Mouse (Mus musculus) forebrain, embryonic 15.5 days (tissue): ENCODE results near the gene Ubqln3. TPM values are rescaled to one million over a fixed set of nuclear protein-coding genes. Genes with fewer than 3 reads are reported as not detected.

Experiments used
- ATAC-seq: fragments of 200-750 bp; cut with Nextera tagmentation; replicated peaks from 2 replicates; pipeline ENCODE4 v1.8.0; 2017; ENCODE audit warnings: mild to moderate bottlenecking, moderate TSS enrichment, moderate library complexity
- H3K27ac ChIP-seq: fragments of 300-500 bp; sonication (generic); replicated peaks from 2 replicates; pipeline ENCODE4 v1.5.1; 2015; ENCODE audit warnings: mild to moderate bottlenecking, inconsistent platforms
- H3K27me3 ChIP-seq: fragments of 300-500 bp; sonication (generic); 2 replicates; pipeline ENCODE4 v1.6.1; 2015; ENCODE audit warnings: inconsistent platforms
- H3K36me3 ChIP-seq: fragments of 300-500 bp; sonication (generic); 2 replicates; pipeline ENCODE4 v1.6.1; 2015; ENCODE audit warnings: mild to moderate bottlenecking, inconsistent platforms
- H3K4me1 ChIP-seq: fragments of 300-500 bp; sonication (generic); 2 replicates; pipeline ENCODE4 v1.6.1; 2015; ENCODE audit warnings: inconsistent platforms
- H3K4me2 ChIP-seq: fragments of 300-500 bp; sonication (generic); replicated peaks from 2 replicates; pipeline ENCODE4 v1.6.1; 2015; ENCODE audit warnings: mild to moderate bottlenecking, inconsistent platforms
- H3K4me3 ChIP-seq: fragments of 300-500 bp; sonication (generic); 2 replicates; pipeline ENCODE4 v1.5.1; 2015; ENCODE audit warnings: mild to moderate bottlenecking, inconsistent platforms
- H3K9ac ChIP-seq: fragments of 300-500 bp; sonication (generic); replicated peaks from 2 replicates; pipeline ENCODE4 v1.6.1; 2015; ENCODE audit warnings: mild to moderate bottlenecking, inconsistent platforms
- H3K9me3 ChIP-seq: fragments of 300-500 bp; sonication (generic); 2 replicates; pipeline ENCODE4 v1.6.1; 2016; ENCODE audit warnings: inconsistent platforms
- WGBS: fragments of 180-500 bp; shearing (Covaris S2); methylation state at CpG from one replicate; pipeline ENCODE4 v1.1.7; 2015; ENCODE audit warnings: mixed read lengths; 5-methylcytosine and 5-hydroxymethylcytosine counted together
- polyA plus RNA-seq: library from polyadenylated mRNA; unstranded; fragments of >200 nt; fragmentation: Nextera tagmentation; extraction: Ambion mirVana; gene quantifications from 2 replicates; pipeline ENCODE4 v1.2.1, GENCODE M21; 2015

Gene Ubqln3
- polyA plus RNA-seq, result not detected in 2 replicates

DNA sequence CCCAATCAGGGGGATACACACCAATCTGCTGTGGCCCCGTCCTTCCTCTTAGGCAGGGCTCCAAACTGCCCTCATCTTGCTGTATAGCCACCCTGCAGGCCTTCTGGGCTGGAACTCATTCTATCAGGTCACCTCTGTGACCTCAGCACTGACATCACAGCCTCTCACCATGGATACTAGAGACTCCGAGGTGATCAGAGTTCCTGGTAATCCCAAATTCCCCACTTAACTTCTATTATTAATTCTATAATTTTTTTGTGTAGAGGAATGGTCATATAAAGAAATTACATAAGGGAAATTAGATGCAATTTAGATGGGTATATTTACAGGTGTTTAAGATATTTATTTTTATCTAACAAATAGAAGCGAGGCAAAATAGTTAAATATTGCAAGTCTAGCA lies at the start of gene Ubqln3:
TSS of gene Ubqln3 (minus strand) at position 101 of the 400 bp plus-strand sequence.
- no peaks in the 10 kb centered on the region for H3K4me1 ChIP-seq
- WGBS, result 80% methylated on average over 3 of the region's 3 CpGs
- ATAC-seq, result no peak
- H3K9ac ChIP-seq, result no peak within 1 kb of the TSS
- H3K4me3 ChIP-seq, result no peak within 1 kb of the TSS
- no peak within 1 kb of the TSS for H3K4me2 ChIP-seq
- no peaks in the 10 kb centered on the region for H3K36me3 ChIP-seq
- no peak within 1 kb of the TSS for H3K27ac ChIP-seq
- no peaks in the 10 kb centered on the region for H3K27me3 ChIP-seq
- no peaks in the 10 kb centered on the region for H3K9me3 ChIP-seq

DNA sequence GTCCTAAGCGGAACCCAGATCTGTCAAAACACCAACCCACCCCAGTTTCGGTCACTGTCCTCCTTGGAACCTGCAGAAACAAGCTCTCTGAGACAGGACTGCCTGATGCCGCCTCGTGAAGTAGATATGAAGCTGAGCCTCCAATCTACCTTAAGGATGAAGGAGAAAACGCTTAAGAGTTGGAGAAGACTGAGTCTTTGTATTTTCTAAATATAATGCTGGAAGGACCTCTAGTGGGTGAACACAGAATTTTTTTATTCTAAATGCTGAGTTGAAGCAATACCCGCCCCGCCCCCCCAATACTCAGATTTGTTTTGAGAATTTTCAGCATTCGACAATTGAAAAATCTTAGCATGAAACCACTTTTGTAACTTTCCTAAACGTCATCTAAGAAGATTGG lies 48.2 kb upstream of the Ubqln3 start:
- no peaks in the 10 kb centered on the region for H3K9me3 ChIP-seq
- no peak overlapping the region for H3K9ac ChIP-seq
- no peak overlapping the region for H3K4me3 ChIP-seq
- no peaks in the 10 kb centered on the region for H3K4me1 ChIP-seq
- H3K27ac ChIP-seq, result no peak overlapping the region
- H3K27me3 ChIP-seq, result no peaks in the 10 kb centered on the region
- no peaks in the 10 kb centered on the region for H3K36me3 ChIP-seq
- WGBS, result 63% methylated on average over 9 of the region's 9 CpGs
- H3K4me2 ChIP-seq, result no peak overlapping the region
- no peak for ATAC-seq

DNA sequence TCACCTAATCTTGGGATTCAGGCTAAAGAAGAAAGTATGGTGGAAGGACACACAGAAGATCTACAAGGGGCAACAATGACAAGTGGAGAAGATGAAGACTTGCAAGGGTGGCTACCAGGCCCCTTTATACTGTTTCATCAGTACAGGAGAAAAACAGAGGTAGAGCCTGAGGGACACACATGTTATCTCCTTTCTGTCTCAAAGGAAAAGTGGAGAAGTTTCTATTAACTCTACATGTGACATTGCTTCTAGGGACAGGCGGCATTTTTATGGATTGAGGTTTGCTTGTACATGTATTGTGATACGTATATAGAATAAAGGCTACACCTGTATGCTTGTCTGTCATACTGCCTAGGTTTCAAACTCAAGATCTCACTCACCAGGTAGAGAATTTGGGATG lies 40.2 kb upstream of the Ubqln3 start, which contains the start of gene Olfr648:
TSS of gene Olfr648 (minus strand) at position 101 of the 400 bp plus-strand sequence.
- Histone ChIP-seq H3K9me3 (no peaks in the 10 kb centered on the region), H3K4me3 (no peak within 1 kb of the TSS), H3K27me3 (no peaks in the 10 kb centered on the region), H3K27ac (no peak within 1 kb of the TSS), H3K36me3 (no peaks in the 10 kb centered on the region), H3K4me1 (no peaks in the 10 kb centered on the region), H3K4me2 (no peak within 1 kb of the TSS), H3K9ac (no peak within 1 kb of the TSS)
- ATAC-seq, result no peak
- WGBS, result 91% methylated on average over 2 of the region's 2 CpGs

DNA sequence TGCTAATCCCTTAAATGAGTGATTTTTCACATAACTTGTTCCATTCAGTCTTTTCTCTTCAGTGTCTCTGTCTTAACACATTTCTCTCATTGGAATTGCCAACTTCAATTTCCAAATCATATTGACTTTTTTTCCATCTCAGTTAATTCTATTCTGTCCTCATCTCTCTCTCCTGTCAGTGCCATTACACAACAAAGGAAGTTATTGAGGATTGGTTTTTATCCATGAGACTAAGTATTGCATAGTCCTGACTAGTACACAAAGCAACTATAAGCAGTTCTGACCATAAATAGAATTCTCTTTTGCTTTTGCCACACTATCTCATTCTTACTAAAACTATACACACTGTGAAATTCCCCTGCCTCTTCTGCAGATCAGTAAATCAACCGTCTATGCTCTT lies 36.0 kb upstream of the Ubqln3 start:
- H3K27ac ChIP-seq, result no peak overlapping the region
- no peaks in the 10 kb centered on the region for H3K36me3 ChIP-seq
- H3K4me1 ChIP-seq, result no peaks in the 10 kb centered on the region
- no peak overlapping the region for H3K4me2 ChIP-seq
- no peak overlapping the region for H3K4me3 ChIP-seq
- no peaks in the 10 kb centered on the region for H3K27me3 ChIP-seq
- 83% methylated on average over 1 of the region's 1 CpGs for WGBS
- no peak overlapping the region for H3K9ac ChIP-seq
- no peaks in the 10 kb centered on the region for H3K9me3 ChIP-seq
- no peak for ATAC-seq

DNA sequence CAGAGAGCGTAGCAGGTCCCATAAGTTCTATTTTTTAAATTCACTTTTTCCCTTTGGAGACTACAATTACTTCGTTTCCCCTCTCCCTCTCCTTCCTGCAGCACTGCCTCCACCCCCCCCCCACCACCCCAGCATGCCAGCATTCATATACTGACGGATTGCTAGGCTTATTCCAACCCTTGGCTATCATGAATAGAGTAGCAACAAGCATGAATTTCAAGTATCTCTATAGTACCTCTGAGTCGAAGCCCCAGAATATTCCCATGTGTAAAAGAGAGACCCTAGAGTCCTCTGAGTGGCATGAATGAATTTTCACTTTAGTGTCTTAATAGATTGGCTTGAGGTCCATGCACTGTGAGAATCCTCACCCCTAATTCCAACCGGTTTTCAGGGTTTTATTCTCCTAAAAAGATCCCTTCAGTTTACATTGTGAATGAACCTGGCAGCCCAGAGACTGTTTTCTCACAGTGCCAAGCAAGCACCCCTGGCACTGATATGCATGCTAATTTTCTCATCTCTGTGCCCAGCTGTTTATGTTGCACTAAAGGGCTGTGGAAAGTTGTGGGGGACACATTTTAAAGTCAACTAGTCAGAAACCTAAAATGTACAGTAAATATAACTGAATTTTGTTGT lies 35.5 kb upstream of the Ubqln3 start:
- no peak overlapping the region for H3K27ac ChIP-seq
- no peaks in the 10 kb centered on the region for H3K9me3 ChIP-seq
- H3K4me1 ChIP-seq, result no peaks in the 10 kb centered on the region
- ATAC-seq, result no peak
- WGBS, result 60% methylated on average over 5 of the region's 5 CpGs
- no peaks in the 10 kb centered on the region for H3K27me3 ChIP-seq
- H3K4me2 ChIP-seq, result no peak overlapping the region
- no peaks in the 10 kb centered on the region for H3K36me3 ChIP-seq
- H3K4me3 ChIP-seq, result no peak overlapping the region
- H3K9ac ChIP-seq, result no peak overlapping the region

DNA sequence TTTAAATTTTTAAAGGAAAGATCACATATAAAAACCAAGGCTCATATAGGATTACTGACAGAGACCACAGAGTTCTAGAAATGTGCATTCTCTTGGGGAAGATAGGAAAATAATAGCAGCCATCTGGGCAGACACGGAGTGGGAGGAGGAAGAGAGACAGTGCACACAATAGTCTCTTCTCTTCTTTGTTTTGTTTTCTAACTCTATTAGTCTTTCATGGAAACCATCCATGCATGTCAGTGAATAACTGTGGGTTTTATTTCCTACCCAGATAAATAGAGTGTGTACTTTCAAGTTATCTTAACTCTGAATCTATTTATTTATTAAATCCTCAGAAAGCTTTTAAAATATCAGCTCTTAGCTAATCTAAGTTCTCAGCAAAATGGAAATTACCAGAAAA lies 32.0 kb upstream of the Ubqln3 start:
- Histone ChIP-seq H3K36me3 (no peaks in the 10 kb centered on the region), H3K9me3 (no peaks in the 10 kb centered on the region), H3K27ac (no peak overlapping the region), H3K4me1 (no peaks in the 10 kb centered on the region), H3K4me3 (no peak overlapping the region), H3K27me3 (no peaks in the 10 kb centered on the region), H3K4me2 (no peak overlapping the region), H3K9ac (no peak overlapping the region)
- WGBS, result 25% methylated on average over 1 of the region's 1 CpGs
- ATAC-seq, result no peak

DNA sequence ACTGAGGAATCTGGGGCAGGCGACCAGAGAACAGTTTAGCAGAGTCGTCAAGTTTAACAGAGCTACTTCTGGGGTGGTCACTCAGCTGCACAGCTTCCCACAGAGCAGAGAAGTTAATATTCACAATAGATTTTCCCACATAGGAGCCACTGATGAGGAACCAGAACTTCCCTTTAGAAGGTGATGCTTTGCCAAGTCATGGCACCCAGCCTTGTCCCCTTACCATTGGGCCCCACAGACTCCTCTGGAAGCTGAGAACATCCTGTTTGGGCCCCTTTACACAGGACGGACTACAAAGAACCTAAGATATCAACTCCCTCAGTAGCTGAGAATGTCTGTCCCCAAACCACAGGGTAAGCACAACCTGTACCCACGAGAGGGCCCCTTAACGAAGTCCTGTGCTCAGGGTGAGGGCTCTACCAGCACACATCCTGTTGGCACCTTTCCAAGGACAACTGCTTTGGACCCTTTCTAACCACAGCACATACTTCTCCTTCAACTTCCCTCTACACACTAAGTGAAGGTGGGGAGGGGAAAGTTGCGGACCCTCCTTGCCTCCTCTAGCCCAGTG lies 26.6 kb upstream of the Ubqln3 start:
- Histone ChIP-seq H3K9me3 (no peaks in the 10 kb centered on the region), H3K4me2 (no peak overlapping the region), H3K36me3 (no peaks in the 10 kb centered on the region), H3K27ac (no peak overlapping the region), H3K4me3 (no peak overlapping the region), H3K9ac (no peak overlapping the region), H3K27me3 (no peaks in the 10 kb centered on the region), H3K4me1 (no peaks in the 10 kb centered on the region)
- WGBS, result 72% methylated on average over 6 of the region's 6 CpGs
- ATAC-seq, result no peak

DNA sequence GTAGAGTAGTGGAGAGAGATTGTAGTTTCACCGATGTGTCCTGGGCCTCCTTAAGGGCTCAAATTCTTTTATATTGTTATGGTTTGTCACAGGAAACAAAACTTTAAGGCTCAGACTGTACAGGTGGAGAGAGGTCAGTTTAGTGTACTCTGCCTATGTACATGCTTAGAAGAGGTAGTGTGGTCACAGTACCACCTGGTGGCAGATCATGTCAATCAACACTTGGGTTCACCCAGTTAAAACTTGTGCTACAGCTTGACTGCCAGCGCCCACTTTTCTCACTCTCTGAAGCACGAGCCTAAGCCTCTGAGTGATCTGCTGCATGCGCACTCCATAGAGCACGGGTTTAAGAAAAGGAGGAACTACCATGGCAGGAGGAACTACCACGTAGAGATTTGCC lies 24.0 kb upstream of the Ubqln3 start:
- ATAC-seq, result no peak
- no peak overlapping the region for H3K27ac ChIP-seq
- no peaks in the 10 kb centered on the region for H3K4me1 ChIP-seq
- H3K4me3 ChIP-seq, result no peak overlapping the region
- no peaks in the 10 kb centered on the region for H3K27me3 ChIP-seq
- H3K9me3 ChIP-seq, result no peaks in the 10 kb centered on the region
- no peaks in the 10 kb centered on the region for H3K36me3 ChIP-seq
- H3K4me2 ChIP-seq, result no peak overlapping the region
- 83% methylated on average over 6 of the region's 6 CpGs for WGBS
- H3K9ac ChIP-seq, result no peak overlapping the region

DNA sequence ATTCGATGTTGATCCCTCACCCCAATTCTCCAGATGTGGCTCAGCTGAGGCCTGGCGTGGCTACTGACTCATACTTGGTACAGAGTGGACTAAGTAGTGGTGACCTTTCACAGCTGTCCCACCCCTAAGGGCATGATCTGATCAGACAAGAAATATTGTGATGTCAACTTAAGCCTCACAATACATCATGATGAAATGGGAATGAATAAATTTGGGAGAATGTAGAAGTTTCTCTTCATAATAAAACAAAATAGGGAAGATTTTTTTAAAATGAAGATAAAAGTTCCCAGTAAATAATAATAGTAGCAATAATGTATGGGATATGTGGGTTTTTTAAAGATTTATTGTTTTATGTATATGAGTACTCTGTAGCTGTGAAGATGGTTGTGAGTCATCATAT lies 7.4 kb upstream of the Ubqln3 start, which contains the start of gene Ubqlnl:
TSS of gene Ubqlnl (minus strand) at position 101 of the 400 bp plus-strand sequence.
- Histone ChIP-seq H3K27ac (no peak within 1 kb of the TSS), H3K36me3 (no peaks in the 10 kb centered on the region), H3K4me3 (no peak within 1 kb of the TSS), H3K9ac (no peak within 1 kb of the TSS), H3K27me3 (no peaks in the 10 kb centered on the region), H3K4me2 (no peak within 1 kb of the TSS), H3K4me1 (no peaks in the 10 kb centered on the region), H3K9me3 (no peaks in the 10 kb centered on the region)
- 88% methylated on average over 2 of the region's 2 CpGs for WGBS
- ATAC-seq, result no peak

DNA sequence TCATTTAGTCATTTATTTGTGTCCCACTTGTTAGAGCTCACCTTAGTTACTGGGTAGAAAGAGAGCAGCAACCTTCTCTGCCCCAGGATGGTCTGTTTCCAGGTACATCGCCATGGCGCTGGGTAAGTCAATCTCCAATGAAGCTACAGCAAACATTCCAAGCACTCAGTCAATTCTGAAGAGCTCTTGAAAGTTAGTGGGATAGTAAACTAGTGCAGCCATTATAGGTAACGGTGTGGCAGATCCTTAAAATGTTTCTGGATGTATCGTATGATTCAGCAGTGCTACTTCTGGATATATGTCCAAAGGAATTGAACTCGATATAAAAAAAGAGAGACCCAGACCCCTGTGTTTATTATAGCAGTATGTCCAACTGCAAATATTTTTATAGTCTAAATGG lies 5.8 kb downstream of the Ubqln3 start, which contains the start of gene Olfr643:
TSS of gene Olfr643 (minus strand) at position 101 of the 400 bp plus-strand sequence.
- Histone ChIP-seq H3K9me3 (no peaks in the 10 kb centered on the region), H3K36me3 (no peaks in the 10 kb centered on the region), H3K9ac (no peak within 1 kb of the TSS), H3K4me1 (no peaks in the 10 kb centered on the region), H3K4me2 (no peak within 1 kb of the TSS), H3K4me3 (no peak within 1 kb of the TSS), H3K27ac (no peak within 1 kb of the TSS), H3K27me3 (no peaks in the 10 kb centered on the region)
- ATAC-seq, result no peak
- 85% methylated on average over 5 of the region's 5 CpGs for WGBS

DNA sequence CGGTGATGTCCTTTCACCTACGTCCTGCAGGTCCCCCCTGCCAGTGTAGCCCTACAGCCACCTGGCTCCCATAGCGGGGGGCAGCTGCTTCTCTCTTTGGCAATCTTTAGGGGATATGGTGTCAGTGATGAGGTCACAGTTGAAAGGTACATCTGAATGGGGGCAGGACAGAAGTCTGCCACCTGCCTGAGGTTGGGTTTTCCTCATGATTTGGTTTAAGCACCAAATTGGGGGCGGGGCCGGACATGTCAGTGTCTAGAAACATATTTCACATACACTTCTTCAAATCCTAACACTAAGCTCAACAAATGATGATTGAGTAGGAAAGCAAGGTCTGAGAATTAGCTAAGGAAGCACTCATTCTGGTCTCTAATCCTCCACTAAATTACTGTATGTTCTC lies 13.4 kb downstream of the Ubqln3 start, which contains the start of gene Ubqln5:
TSS of gene Ubqln5 (minus strand) at position 101 of the 400 bp plus-strand sequence.
- WGBS, result 95% methylated on average over 5 of the region's 5 CpGs
- Histone ChIP-seq H3K27me3 (no peaks in the 10 kb centered on the region), H3K9ac (no peak within 1 kb of the TSS), H3K4me1 (no peaks in the 10 kb centered on the region), H3K36me3 (no peaks in the 10 kb centered on the region), H3K9me3 (no peaks in the 10 kb centered on the region), H3K4me2 (no peak within 1 kb of the TSS), H3K27ac (no peak within 1 kb of the TSS), H3K4me3 (no peak within 1 kb of the TSS)
- no peak for ATAC-seq

DNA sequence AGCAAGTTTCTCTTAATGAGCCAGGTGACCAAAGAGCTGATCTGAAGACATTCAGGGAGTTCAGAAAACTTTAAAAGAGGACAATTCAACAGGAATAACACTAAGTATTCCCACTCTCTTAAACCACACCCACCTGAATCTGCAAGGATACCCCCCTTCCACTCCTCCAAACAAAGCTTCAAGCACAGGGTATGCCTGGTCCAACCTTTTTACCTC lies 38.4 kb downstream of the Ubqln3 start, which contains the start of gene Olfr646:
TSS of gene Olfr646 (plus strand) at position 117 of the 216 bp plus-strand sequence.
- Histone ChIP-seq H3K4me3 (no peak within 1 kb of the TSS), H3K4me2 (no peak within 1 kb of the TSS), H3K36me3 (no peaks in the 10 kb centered on the region), H3K9me3 (no peaks in the 10 kb centered on the region), H3K27ac (no peak within 1 kb of the TSS), H3K27me3 (no peaks in the 10 kb centered on the region), H3K9ac (no peak within 1 kb of the TSS), H3K4me1 (no peaks in the 10 kb centered on the region)
- ATAC-seq, result no peak
